Mouse (Mus musculus) midbrain, embryonic 13.5 days (tissue): ENCODE data around the gene Ppm1n. TPM values are rescaled to one million over a fixed set of nuclear protein-coding genes. Genes with fewer than 3 reads are reported as not detected.

Source experiments
- polyA plus RNA-seq: library from polyadenylated mRNA; unstranded; fragments of >200 nt; fragmentation: Nextera tagmentation; extraction: Ambion mirVana; gene quantifications from 2 replicates; pipeline ENCODE4 v1.2.1, GENCODE M21; 2015

The Ppm1n gene
- polyA plus RNA-seq, 1 experiment from 2014 or later, result 0.34 TPM

Other genes starting within 250 kb of the Ppm1n start
- 0.09 TPM in 1 of 2 replicates, not detected in the other for gene Rsph6a, start 225.4 kb downstream of the Ppm1n start, polyA plus RNA-seq
- gene Dmwd, start 203.8 kb downstream of the Ppm1n start, polyA plus RNA-seq, result 25.3 TPM in 2 replicates
- 8.8 and 15.6 TPM in 2 replicates for gene Dmpk, start 196.2 kb downstream of the Ppm1n start, polyA plus RNA-seq
- 2.7 and 3.2 TPM in 2 replicates for gene Six5, start 185.5 kb downstream of the Ppm1n start, polyA plus RNA-seq
- gene Gm4969, start 161.7 kb downstream of the Ppm1n start, polyA plus RNA-seq, result 1.6 and 1.9 TPM in 2 replicates
- gene Fbxo46, start 160.2 kb downstream of the Ppm1n start, polyA plus RNA-seq, result 19.6 and 20.6 TPM in 2 replicates
- 22.5 and 23.9 TPM in 2 replicates for gene Qpctl, start 130.8 kb downstream of the Ppm1n start, polyA plus RNA-seq
- 124 and 126 TPM in 2 replicates for gene Snrpd2, start 130.3 kb downstream of the Ppm1n start, polyA plus RNA-seq
- gene Gipr, start 113.9 kb downstream of the Ppm1n start, polyA plus RNA-seq, result 2.6 and 3.4 TPM in 2 replicates
- 6.3 and 10.0 TPM in 2 replicates for gene Eml2, start 103.6 kb downstream of the Ppm1n start, polyA plus RNA-seq
- gene Gpr4, start 67.5 kb downstream of the Ppm1n start, polyA plus RNA-seq, result 1.8 and 1.9 TPM in 2 replicates
- 39.4 and 40.5 TPM in 2 replicates for gene Opa3, start 51.7 kb downstream of the Ppm1n start, polyA plus RNA-seq
- gene Vasp, start 8.2 kb downstream of the Ppm1n start, polyA plus RNA-seq, result 28.6 and 38.0 TPM in 2 replicates
- gene Rtn2, start 2.6 kb upstream of the Ppm1n start, polyA plus RNA-seq, result 97.4 and 102 TPM in 2 replicates
- gene Fosb, start 30.0 kb upstream of the Ppm1n start, polyA plus RNA-seq, result not detected in 2 replicates
- 84.1 and 91.9 TPM in 2 replicates for gene Ercc1, start 64.7 kb upstream of the Ppm1n start, polyA plus RNA-seq
- 19.6 and 20.4 TPM in 2 replicates for gene Cd3eap, start 79.4 kb upstream of the Ppm1n start, polyA plus RNA-seq
- gene Ppp1r13l, start 79.7 kb upstream of the Ppm1n start, polyA plus RNA-seq, result 1.2 and 2.3 TPM in 2 replicates
- gene Ercc2, start 101.9 kb upstream of the Ppm1n start, polyA plus RNA-seq, result 27.6 and 28.9 TPM in 2 replicates
- 1.1 and 1.2 TPM in 2 replicates for gene Klc3, start 124.0 kb upstream of the Ppm1n start, polyA plus RNA-seq
- gene Ckm, start 124.7 kb upstream of the Ppm1n start, polyA plus RNA-seq, result 0.07 TPM in 1 of 2 replicates, not detected in the other
- gene Mark4, start 178.8 kb upstream of the Ppm1n start, polyA plus RNA-seq, result 13.9 and 16.3 TPM in 2 replicates
- 0.24 and 0.32 TPM in 2 replicates for gene Exoc3l2, start 183.3 kb upstream of the Ppm1n start, polyA plus RNA-seq
- 2.9 and 4.5 TPM in 2 replicates for gene Bloc1s3, start 228.3 kb upstream of the Ppm1n start, polyA plus RNA-seq
- gene Trappc6a, start 228.3 kb upstream of the Ppm1n start, polyA plus RNA-seq, result 36.6 and 43.3 TPM in 2 replicates
- gene Nkpd1, start 237.8 kb upstream of the Ppm1n start, polyA plus RNA-seq, result 0.08 and 0.11 TPM in 2 replicates